In genomic region chr1:179477157-179477902, GRCm38 (mm10) we compare ENCODE assay signal across 8 mouse cellular contexts. TPM values are rescaled to one million over a fixed set of nuclear protein-coding genes. Genes with fewer than 3 reads are reported as not detected.
DNase-seq lines count a peak whose midpoint lies in the region; ATAC-seq lines count a peak whose summit lies in the region.

No protein-coding gene starts in this region.

- H3K27ac ChIP-seq in liver, embryonic 13.5 days = no peak overlapping the region
- H3K27ac ChIP-seq in neural tube, embryonic 12.5 days = no peak overlapping the region

- no peak overlapping the region for H3K9ac ChIP-seq in liver, embryonic 13.5 days
- 0 out of 2 replicates have a peak overlapping the region, but pooled peaks have one; percentile 5 for H3K9ac ChIP-seq in neural tube, embryonic 12.5 days

- 71% methylated on average over 5 of the region's 5 CpGs for WGBS in liver, embryonic 13.5 days (ENCODE audit: insufficient replicate concordance)
- WGBS in neural tube, embryonic 12.5 days = 70% methylated on average over 5 of the region's 5 CpGs

- H3K4me1 ChIP-seq in liver, embryonic 13.5 days (replicated peaks) = no peaks in the 10 kb centered on the region
- H3K4me1 ChIP-seq in neural tube, embryonic 12.5 days = peaks cover 16% of the 10 kb centered on the region

- peaks cover under 1% of the 10 kb centered on the region; the same call in 1 of the 2 replicates for H3K9me3 ChIP-seq in liver, embryonic 13.5 days (replicated peaks)
- H3K9me3 ChIP-seq in neural tube, embryonic 12.5 days = 0 out of 2 replicates have a peak, but pooled peaks cover 7% of the 10 kb centered on the region

- peaks cover 9% of the 10 kb centered on the region for H3K36me3 ChIP-seq in liver, embryonic 13.5 days
- H3K36me3 ChIP-seq in neural tube, embryonic 12.5 days = no peaks in the 10 kb centered on the region

- no peak overlapping the region for H3K4me3 ChIP-seq in liver, embryonic 13.5 days (replicated peaks)
- H3K4me3 ChIP-seq in neural tube, embryonic 12.5 days = no peak overlapping the region

- no peaks in the 10 kb centered on the region for H3K27me3 ChIP-seq in liver, embryonic 13.5 days
- peaks cover 7% of the 10 kb centered on the region; the same call in 1 of the 2 replicates for H3K27me3 ChIP-seq in neural tube, embryonic 12.5 days (replicated peaks)

- DNase-seq in 416B (ENCODE audit: low read depth) (peak; percentile 75), ES-CJ7 (ENCODE audit: low read depth, low spot score) (peak; percentile 68)
- DNase-seq in cerebellum, adult 8-10 months = peak; percentile 59
- peak; percentile 67 for DNase-seq in forelimb bud, embryonic 11.5 days (ENCODE audit: low read depth, low spot score)
- DNase-seq in kidney, adult 9 months = peak; percentile 77
- DNase-seq in liver, embryonic 13.5 days = peak; percentile 16
- DNase-seq in testis, postnatal 10 days (ENCODE audit: low spot score) = no peak

- ATAC-seq in liver, embryonic 13.5 days (ENCODE audit: low read depth) = no peak
- ATAC-seq in neural tube, embryonic 12.5 days (ENCODE audit: low FRiP score, low read depth) = peak; percentile 67; the same call in 1 of the 2 replicates

- no peak overlapping the region for H3K4me2 ChIP-seq in liver, embryonic 13.5 days
- no peak overlapping the region for H3K4me2 ChIP-seq in neural tube, embryonic 12.5 days (replicated peaks)

RNA-seq across cellular contexts. Expression of gene Smyd3, which starts 40.5 kb away (rescaled TPM):
- polyA plus RNA-seq in liver, embryonic 13.5 days (2015; fragmentation: Nextera tagmentation; extraction: Ambion mirVana) = 6.6 and 7.9 TPM in 2 replicates
- polyA plus RNA-seq in neural tube, embryonic 12.5 days (2016; fragmentation: Nextera tagmentation; extraction: Ambion mirVana) = 18.8 and 19.8 TPM in 2 replicates
